Mouse (Mus musculus) c-Kit-positive CD71-positive TER-119-negative erythroid progenitor cells, embryonic 14.5 days (primary cell): ENCODE results near the gene Tle2.
A peak's percentile ranks its signal among the peaks of the same experiment; 100 is the strongest.

Experiments used
- DNase-seq: peaks from one replicate; pipeline ENCODE4 v3.0.0-alpha.2; 2013; ENCODE audit warnings: low read depth

The Tle2 gene

GRCm38 (mm10) chr10:81604968-81605665, 30.8 kb downstream of the Tle2 start:
- DNase-seq: peak; percentile 92

- DNase-seq: no peak
Observed at GRCm38 (mm10) chr10:81605666-81605973, 31.3 kb downstream of the Tle2 start.

GRCm38 (mm10) chr10:81605974-81606751, 31.8 kb downstream of the Tle2 start, which contains the start of gene BC025920:
Gene BC025920, plus strand, starts transcription at chr10:81606270.
- DNase-seq: peak; percentile 97

GRCm38 (mm10) chr10:81608308-81608707, 33.9 kb downstream of the Tle2 start:
- DNase-seq: no peak

- DNase-seq: no peak
Observed at GRCm38 (mm10) chr10:81612779-81613178, 38.4 kb downstream of the Tle2 start.

- no peak for DNase-seq
Observed at GRCm38 (mm10) chr10:81615486-81615885, 41.1 kb downstream of the Tle2 start.

- DNase-seq: no peak
Observed at GRCm38 (mm10) chr10:81619976-81620375, 45.6 kb downstream of the Tle2 start.

GRCm38 (mm10) chr10:81620786-81621185, 46.4 kb downstream of the Tle2 start:
- DNase-seq: no peak

- no peak for DNase-seq
Observed at GRCm38 (mm10) chr10:81623441-81623840, 49.1 kb downstream of the Tle2 start.

- DNase-seq: no peak
Observed at GRCm38 (mm10) chr10:81626101-81626993, 52.0 kb downstream of the Tle2 start.

- peak; percentile 89 for DNase-seq
Observed at GRCm38 (mm10) chr10:81626994-81627835, 52.9 kb downstream of the Tle2 start, which contains the start of gene Sirt6. Gene Sirt6, minus strand, starts transcription at chr10:81627797.

- no peak for DNase-seq
Observed at GRCm38 (mm10) chr10:81627836-81628220, 53.5 kb downstream of the Tle2 start.

GRCm38 (mm10) chr10:81628390-81628789, 54.0 kb downstream of the Tle2 start, which contains the start of gene Ankrd24:
Gene Ankrd24, plus strand, starts transcription at chr10:81628540.
- DNase-seq: no peak

- DNase-seq: peak; percentile 92
Observed at GRCm38 (mm10) chr10:81633253-81634099, 59.1 kb downstream of the Tle2 start.

GRCm38 (mm10) chr10:81636338-81636737, 62.0 kb downstream of the Tle2 start:
- no peak for DNase-seq

- no peak for DNase-seq
Observed at GRCm38 (mm10) chr10:81638101-81638500, 63.7 kb downstream of the Tle2 start.
